Mouse (Mus musculus) cerebellum, adult 2 months (tissue): Measurements from ENCODE around the gene Vps35l. TPM values are rescaled to one million over a fixed set of nuclear protein-coding genes. Genes with fewer than 3 reads are reported as not detected.

Experiments
- DNase-seq, 2 experiments: peaks; one replicate each; pipeline ENCODE4 v3.0.0; 2021
- H3K27ac ChIP-seq: fragments of 200-500 bp; 2 replicates; pipeline ENCODE4 v1.5.1; 2012; ENCODE audit warnings: low read length, control low read depth, inconsistent platforms; ENCODE audit not compliant: insufficient read depth
- H3K27me3 ChIP-seq: fragments of 200-500 bp; 2 replicates; pipeline ENCODE4 v1.6.1; 2012; ENCODE audit warnings: inconsistent platforms, mild to moderate bottlenecking, low read length, moderate library complexity; ENCODE audit not compliant: control insufficient read depth, insufficient read depth
- H3K4me1 ChIP-seq: fragments of 200-500 bp; 2 replicates; pipeline ENCODE4 v1.6.1; 2011; ENCODE audit warnings: low read length; ENCODE audit not compliant: control insufficient read depth, insufficient read depth
- H3K4me3 ChIP-seq: fragments of 200-500 bp; replicated peaks from 2 replicates; pipeline ENCODE3; 2011; ENCODE audit warnings: mild to moderate bottlenecking, low read depth, low read length, control low read depth; ENCODE audit not compliant: insufficient read depth
- CTCF ChIP-seq: fragments of 200-500 bp; IDR thresholded peaks from 2 replicates; pipeline ENCODE4 v1.5.1; 2011; ENCODE audit warnings: low read depth, mild to moderate bottlenecking, control low read depth, low read length, moderate library complexity, borderline replicate concordance; ENCODE audit not compliant: insufficient read depth
- POLR2A ChIP-seq: fragments of 200-500 bp; IDR thresholded peaks from 2 replicates; pipeline ENCODE4 v1.6.1; 2011; ENCODE audit warnings: low read length, control low read depth, borderline replicate concordance; ENCODE audit not compliant: insufficient read depth
- WGBS: fragments of 180-500 bp; shearing (Covaris S2); methylation state at CpG from one replicate; pipeline ENCODE4 v1.1.7; 2018; 5-methylcytosine and 5-hydroxymethylcytosine counted together
- polyA plus RNA-seq: library from polyadenylated mRNA; depleted of rRNA; stranded (reverse); fragments of >200 nt; gene quantifications from 2 replicates; pipeline ENCODE4 v1.2.3, GENCODE M21; 2012

The Vps35l gene
- polyA plus RNA-seq, 1 experiment: 74.3 TPM

DNA sequence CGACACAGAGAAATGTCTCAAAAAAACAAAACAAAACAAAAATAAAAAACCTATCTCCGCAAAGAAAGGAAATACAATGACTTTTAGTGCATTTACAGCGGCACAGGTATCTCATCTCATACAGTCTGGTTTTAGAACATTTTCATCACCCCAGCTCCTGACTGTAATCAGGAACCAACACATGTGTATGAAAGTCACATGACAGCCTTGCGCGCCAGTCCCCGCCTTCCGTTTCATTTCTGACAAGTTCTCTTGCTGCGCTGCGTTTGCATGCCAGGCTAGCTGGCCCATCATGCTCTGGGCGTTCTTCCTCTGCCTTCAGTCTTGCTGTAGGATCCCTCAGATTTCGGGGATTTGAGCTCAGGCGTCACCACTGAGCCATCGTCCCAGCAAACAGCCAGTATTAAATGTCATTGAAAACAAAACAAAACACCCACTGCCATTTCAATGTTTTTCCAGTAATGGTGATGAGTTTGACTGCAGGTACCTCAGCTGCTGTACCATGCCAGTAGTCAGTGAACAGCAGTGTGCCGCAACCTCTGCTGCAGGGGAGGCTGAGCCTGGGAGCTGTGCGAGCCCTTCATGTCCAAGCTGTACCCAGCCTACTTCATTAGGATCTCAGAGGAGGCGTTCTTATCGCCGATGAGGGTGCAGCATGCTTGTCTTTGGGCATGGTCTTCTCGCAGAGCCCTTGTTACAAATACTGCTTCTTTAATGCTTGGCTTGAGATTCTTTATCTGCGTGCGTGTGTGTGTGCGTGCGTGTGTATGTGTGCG is 16.7 kb downstream of the Vps35l start:
- Histone ChIP-seq H3K27ac (no peak overlapping the region), H3K4me1 (no peaks in the 10 kb centered on the region), H3K27me3 (no peaks in the 10 kb centered on the region), H3K4me3 (no peak overlapping the region)
- no peak for DNase-seq
- 95% methylated on average over 24 of the region's 24 CpGs for WGBS
- TF ChIP-seq POLR2A (no peak), CTCF (no peak)

DNA sequence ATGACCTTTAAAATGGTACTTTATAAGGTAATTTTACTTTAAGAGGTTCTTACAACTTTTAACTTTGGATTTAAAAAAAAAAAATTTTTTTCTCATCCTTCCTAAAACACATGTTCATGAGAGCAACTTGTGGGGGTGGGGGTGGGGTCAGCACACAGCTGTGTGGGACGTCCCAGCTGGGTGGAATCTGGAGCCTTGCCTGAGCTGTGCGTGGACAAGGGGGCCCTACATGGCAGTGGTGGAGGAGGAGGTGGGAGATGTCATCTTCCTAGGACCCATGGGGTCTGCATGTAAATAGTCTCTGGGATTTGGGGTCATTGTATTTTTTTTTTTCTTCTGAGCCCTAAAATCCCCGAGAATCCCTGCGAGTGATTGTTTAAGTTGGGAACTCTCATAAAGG is 18.3 kb downstream of the Vps35l start:
- 58% methylated on average over 4 of the region's 4 CpGs for whole genome bisulfite sequencing
- no peak overlapping the region for H3K27ac ChIP-seq
- no peaks in the 10 kb centered on the region for H3K27me3 ChIP-seq
- TF ChIP-seq CTCF (no peak), POLR2A (no peak)
- DNase-seq: no peak
- no peak overlapping the region for H3K4me3 ChIP-seq
- H3K4me1 ChIP-seq: no peaks in the 10 kb centered on the region

DNA sequence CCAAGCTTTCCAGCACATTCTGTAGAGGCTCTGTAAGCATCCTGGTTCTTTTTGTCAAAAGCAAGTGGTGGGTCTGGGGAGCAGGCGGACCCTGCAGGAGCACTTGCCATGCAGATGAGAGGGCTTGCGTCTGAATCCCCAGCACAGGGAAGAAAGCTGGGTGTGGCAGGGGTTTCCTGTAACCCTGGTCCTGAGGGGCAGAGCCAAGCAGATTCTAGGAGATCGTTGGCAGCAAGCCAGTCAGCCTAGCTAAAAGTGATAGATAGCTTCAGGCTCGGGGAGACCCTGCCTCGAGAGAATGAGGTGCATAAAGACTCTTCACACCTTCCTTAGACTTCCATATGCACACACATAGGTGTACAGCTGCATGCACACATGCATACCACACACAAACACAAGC is 19.3 kb downstream of the Vps35l start:
- H3K4me3 ChIP-seq: no peak overlapping the region
- H3K27me3 ChIP-seq: no peaks in the 10 kb centered on the region
- no peak overlapping the region for H3K27ac ChIP-seq
- 54% methylated on average over 5 of the region's 5 CpGs for WGBS
- TF ChIP-seq POLR2A: no peak
- TF ChIP-seq CTCF: no peak
- no peaks in the 10 kb centered on the region for H3K4me1 ChIP-seq
- DNase-seq: no peak

DNA sequence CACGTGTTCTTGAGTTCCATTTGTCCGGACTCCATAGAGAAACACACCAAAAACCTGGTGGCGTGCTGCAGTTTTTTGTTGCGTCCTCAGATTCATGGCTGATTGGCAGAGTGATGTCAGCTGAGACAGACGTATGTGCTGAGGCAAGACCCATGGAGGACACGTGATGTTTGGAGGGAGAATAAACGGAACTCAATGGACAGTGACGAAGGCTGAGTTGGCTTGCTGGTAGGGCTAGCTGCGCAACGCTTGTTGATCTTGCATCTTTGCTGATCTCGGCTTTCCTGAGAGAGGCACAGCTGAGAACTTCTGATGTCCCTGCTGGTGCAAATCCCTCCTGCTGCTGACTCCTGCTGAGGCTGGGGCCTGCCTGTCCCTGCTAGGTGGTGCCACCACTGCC is 23.9 kb downstream of the Vps35l start:
- WGBS: 91% methylated on average over 11 of the region's 11 CpGs
- Histone ChIP-seq H3K27ac (no peak overlapping the region), H3K27me3 (no peaks in the 10 kb centered on the region), H3K4me3 (no peak overlapping the region), H3K4me1 (peaks cover 11% of the 10 kb centered on the region; the same call in 1 of the 2 replicates)
- TF ChIP-seq CTCF (no peak), POLR2A (no peak)
- DNase-seq: no peak

DNA sequence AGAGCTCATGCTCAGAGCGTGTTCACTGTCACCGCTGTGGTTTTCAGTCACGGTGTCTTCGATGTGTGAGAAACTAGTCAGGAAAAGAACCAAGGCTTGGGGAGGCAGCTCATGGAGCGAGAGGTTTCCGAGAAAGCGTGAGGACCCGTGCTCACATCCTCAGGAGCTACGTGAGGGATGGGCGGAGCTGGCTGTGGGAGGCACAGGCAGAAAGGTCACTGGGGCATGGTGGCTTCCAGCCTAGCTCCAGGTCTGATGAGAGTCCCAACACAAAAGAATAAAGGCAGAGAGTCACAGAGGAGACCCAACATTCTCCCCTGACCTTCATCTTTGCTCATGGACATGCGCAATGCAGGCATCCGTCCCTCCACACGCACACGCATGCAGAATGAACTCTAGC is 24.7 kb downstream of the Vps35l start:
- Histone ChIP-seq H3K4me1 (peaks cover 11% of the 10 kb centered on the region; the same call in 1 of the 2 replicates), H3K27me3 (no peaks in the 10 kb centered on the region), H3K27ac (no peak overlapping the region), H3K4me3 (no peak overlapping the region)
- no peak for DNase-seq
- WGBS: 92% methylated on average over 14 of the region's 14 CpGs
- no peak for TF ChIP-seq CTCF
- no peak for TF ChIP-seq POLR2A

DNA sequence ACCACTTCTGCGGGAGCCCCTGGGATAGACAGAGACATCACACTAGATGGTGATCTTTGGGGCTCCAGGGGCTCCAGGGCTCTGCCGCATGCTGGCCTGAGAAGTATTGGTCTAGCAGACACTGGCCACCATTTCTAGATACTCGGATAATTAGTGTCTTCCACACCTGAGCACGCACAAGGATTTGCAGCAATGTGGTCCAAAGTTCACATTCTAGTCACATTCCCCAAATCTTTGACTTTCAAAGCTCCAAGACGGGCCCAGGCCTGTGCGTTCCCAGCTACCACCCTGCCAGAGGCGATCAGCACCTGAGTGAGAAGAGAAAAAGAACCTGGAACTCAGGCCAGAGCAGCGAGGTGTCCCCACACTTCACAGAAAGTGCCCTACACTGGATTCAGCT is 25.6 kb downstream of the Vps35l start:
- WGBS: 65% methylated on average over 8 of the region's 8 CpGs
- no peaks in the 10 kb centered on the region for H3K27me3 ChIP-seq
- TF ChIP-seq CTCF (no peak), POLR2A (no peak)
- peak in 1 of 2 experiments; percentile 52 for DNase-seq
- peaks cover 11% of the 10 kb centered on the region; the same call in 1 of the 2 replicates for H3K4me1 ChIP-seq
- no peak overlapping the region for H3K4me3 ChIP-seq
- no peak overlapping the region for H3K27ac ChIP-seq

DNA sequence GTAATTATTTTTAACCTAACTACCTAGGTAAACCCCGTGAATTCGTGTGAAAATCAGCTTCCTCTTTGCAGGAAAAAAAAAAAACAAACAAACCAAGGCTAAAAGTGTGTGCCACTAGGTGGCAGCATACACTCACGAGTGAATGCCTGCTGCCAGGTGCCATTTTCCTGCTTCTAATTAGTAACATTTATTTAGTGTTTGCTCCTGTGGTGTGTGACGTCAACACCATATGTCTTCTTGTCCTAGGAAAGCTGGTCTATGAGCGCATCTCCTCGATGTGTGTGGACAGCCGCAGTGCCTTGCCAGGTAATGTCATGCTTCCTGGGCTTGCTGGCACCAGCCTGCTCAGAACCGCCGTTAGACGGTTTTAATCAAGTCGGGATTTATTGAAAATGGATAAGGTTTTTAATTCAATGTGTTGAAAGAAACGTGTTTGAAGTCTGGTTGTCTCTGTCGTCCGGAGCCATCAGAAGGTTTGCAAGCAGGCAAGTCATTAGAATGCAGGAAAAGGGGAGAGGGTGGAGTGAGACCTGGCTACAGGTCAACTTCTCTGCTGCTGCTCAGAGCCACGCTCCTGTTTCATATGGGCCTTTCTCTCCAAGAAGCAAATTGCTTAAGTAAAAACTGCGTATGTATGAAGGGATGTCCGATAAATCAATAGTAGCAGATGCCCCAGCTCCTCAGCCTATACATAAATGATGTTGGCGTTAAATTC is 26.2 kb downstream of the Vps35l start:
- H3K4me1 ChIP-seq: peaks cover 11% of the 10 kb centered on the region; the same call in 1 of the 2 replicates
- H3K27ac ChIP-seq: peak overlapping the region; percentile 93
- peak; percentile 89 to 97 for DNase-seq
- H3K4me3 ChIP-seq: peak overlapping the region; percentile 56
- 9% methylated on average over 18 of the region's 18 CpGs for WGBS
- TF ChIP-seq POLR2A (peak; percentile 59; the same call in 1 of the 2 replicates), CTCF (peak; percentile 90)
- no peaks in the 10 kb centered on the region for H3K27me3 ChIP-seq
